In the genomic region with DNA sequence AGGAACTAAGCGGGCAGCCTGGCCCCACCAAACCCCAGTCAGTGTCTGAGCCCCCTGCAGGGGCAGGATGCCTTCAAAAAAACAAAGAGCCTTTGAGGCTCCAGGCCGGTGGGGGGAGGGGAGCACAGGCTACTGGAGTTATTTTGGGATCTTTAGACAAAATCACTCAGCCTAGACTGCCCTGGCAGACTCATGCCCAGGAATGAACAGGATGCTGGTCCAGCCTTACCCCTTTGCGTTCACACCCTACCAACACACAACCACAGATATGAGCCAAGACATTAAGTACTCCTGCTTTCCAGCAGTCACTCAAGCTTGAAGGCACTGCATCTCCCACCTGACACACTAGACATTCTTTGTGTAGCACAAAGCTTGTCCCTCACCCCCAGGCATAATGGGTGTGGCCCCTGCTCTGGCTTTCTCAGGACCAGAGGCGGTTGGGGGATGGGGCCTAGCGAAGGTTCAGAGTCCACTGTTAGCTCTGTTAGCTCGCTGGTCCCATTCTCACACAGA, we compare ENCODE assay signal across 8 mouse cellular contexts. TPM values are rescaled to one million over a fixed set of nuclear protein-coding genes. Genes with fewer than 3 reads are reported as not detected.
A peak's percentile ranks its signal among the peaks of the same experiment; 100 is the strongest.
DNase-seq lines count a peak whose midpoint lies in the region; ATAC-seq and TF ChIP-seq lines count a peak whose summit lies in the region.
"Had no signal": no experiment of that assay in that cellular context is flagged by ENCODE, and none has a peak within 500 bp of the region (broad histone marks: within the 10 kb centered on the region; RNA-seq: fewer than 3 reads in every experiment).

No protein-coding gene starts in this region.

- no peak overlapping the region for H3K4me2 ChIP-seq in limb, embryonic 11.5 days (ENCODE audit: low read depth, severe bottlenecking)
- H3K4me2 ChIP-seq in midbrain, postnatal 0 days (ENCODE audit: low read depth, low read length, poor library complexity, severe bottlenecking) = no peak overlapping the region

- H3K27me3 ChIP-seq in hindbrain, embryonic 10.5 days (ENCODE audit: insufficient read depth, poor library complexity, severe bottlenecking) = no peaks in the 10 kb centered on the region
- no peaks in the 10 kb centered on the region for H3K27me3 ChIP-seq in limb, embryonic 11.5 days (ENCODE audit: control insufficient read depth, insufficient read depth, low read length)
- no peaks in the 10 kb centered on the region for H3K27me3 ChIP-seq in midbrain, postnatal 0 days (ENCODE audit: insufficient read depth, low read length)

- DNase-seq in Muller cell, postnatal 12 days (ENCODE audit: inconsistent ontology term) = peak; percentile 95
- peak; percentile 44 for DNase-seq in brain, adult 2 months (ENCODE audit: low read depth, low spot score)
- DNase-seq in hindbrain, embryonic 10.5 days (ENCODE audit: low spot score) = peak; percentile 76
- DNase-seq in limb, embryonic 11.5 days (ENCODE audit: low spot score) = peak; percentile 59
- peak; percentile 66 for DNase-seq in midbrain, postnatal 0 days (ENCODE audit: low spot score)
- DNase-seq in testis, postnatal 10 days (ENCODE audit: low spot score) = no peak
- no peak for DNase-seq in urinary bladder, postnatal 25 days (ENCODE audit: low spot score)

- H3K4me3 ChIP-seq in hindbrain, embryonic 10.5 days = peak overlapping the region; percentile 27
- 0 out of 2 replicates have a peak overlapping the region, but pooled peaks have one; percentile 5 for H3K4me3 ChIP-seq in limb, embryonic 11.5 days (ENCODE audit: low read depth, low read length)
- H3K4me3 ChIP-seq in midbrain, postnatal 0 days (ENCODE audit: low read depth, low read length) = no peak overlapping the region
- H3K4me3 ChIP-seq: megakaryocyte, embryonic 14.5 days had no signal

- no peaks in the 10 kb centered on the region for H3K9me3 ChIP-seq in hindbrain, embryonic 10.5 days
- no peaks in the 10 kb centered on the region for H3K9me3 ChIP-seq in limb, embryonic 11.5 days (ENCODE audit: control insufficient read depth, low read length)
- H3K9me3 ChIP-seq in midbrain, postnatal 0 days (ENCODE audit: low read length) = no peaks in the 10 kb centered on the region
- H3K9me3 ChIP-seq: megakaryocyte, embryonic 14.5 days had no signal

- 8% methylated on average over 6 of the region's 6 CpGs for WGBS in hindbrain, embryonic 10.5 days
- 31% methylated on average over 6 of the region's 6 CpGs for WGBS in limb, embryonic 11.5 days
- WGBS in midbrain, postnatal 0 days = 15% methylated on average over 6 of the region's 6 CpGs

- peaks cover 98% of the 10 kb centered on the region for H3K4me1 ChIP-seq in hindbrain, embryonic 10.5 days (replicated peaks)
- H3K4me1 ChIP-seq in limb, embryonic 11.5 days (ENCODE audit: control insufficient read depth, insufficient read depth, low read length) = peaks cover 48% of the 10 kb centered on the region
- peaks cover 25% of the 10 kb centered on the region for H3K4me1 ChIP-seq in midbrain, postnatal 0 days (ENCODE audit: insufficient read depth, low read length)

- ATAC-seq in limb, embryonic 11.5 days (ENCODE audit: insufficient number of reproducible peaks, low FRiP score, low TSS enrichment, low read depth) = peak; percentile 31; the same call in 1 of the 2 replicates
- no peak for ATAC-seq in midbrain, postnatal 0 days (ENCODE audit: low FRiP score)

- peak overlapping the region; percentile 17; the same call in 1 of the 2 replicates for H3K9ac ChIP-seq in limb, embryonic 11.5 days (ENCODE audit: low read length)
- no peak overlapping the region for H3K9ac ChIP-seq in midbrain, postnatal 0 days (replicated peaks; ENCODE audit: low read length, poor library complexity, severe bottlenecking)

- peak; percentile 23; the same call in 1 of the 2 replicates for TF ChIP-seq CTCF in midbrain, postnatal 0 days (IDR thresholded peaks at IDR 0.05)

- peaks cover 68% of the 10 kb centered on the region for H3K36me3 ChIP-seq in hindbrain, embryonic 10.5 days
- H3K36me3 ChIP-seq in limb, embryonic 11.5 days (ENCODE audit: control insufficient read depth, insufficient read depth, low read length) = peaks cover 10% of the 10 kb centered on the region
- peaks cover 20% of the 10 kb centered on the region; the same call in 1 of the 2 replicates for H3K36me3 ChIP-seq in midbrain, postnatal 0 days (ENCODE audit: insufficient read depth, low read length)

- peak overlapping the region; percentile 90 for H3K27ac ChIP-seq in hindbrain, embryonic 10.5 days
- peak overlapping the region; percentile 59 for H3K27ac ChIP-seq in limb, embryonic 11.5 days (replicated peaks; ENCODE audit: low read depth, low read length)
- H3K27ac ChIP-seq in midbrain, postnatal 0 days (ENCODE audit: low read depth, low read length) = peak overlapping the region; percentile 38; the same call in 1 of the 2 replicates

RNA-seq across cellular contexts. Expression of gene Agrn, which starts 8.4 kb away (rescaled TPM):
- 72.6 and 85.8 TPM in 2 replicates for polyA plus RNA-seq in hindbrain, embryonic 10.5 days (2016; fragmentation: Nextera tagmentation; extraction: Ambion mirVana)
- polyA plus RNA-seq in limb, embryonic 11.5 days (2014; fragmentation: Nextera tagmentation; extraction: Ambion mirVana) = 38.6 and 41.5 TPM in 2 replicates
- total RNA-seq in midbrain, postnatal 0 days (2014; rRNA removed) = 303 and 333 TPM in 2 replicates
- 72.8 and 77.1 TPM in 2 replicates for polyA plus RNA-seq in midbrain, postnatal 0 days (2015; fragmentation: Nextera tagmentation; extraction: Ambion mirVana)

RNA-seq across cellular contexts. Expression of gene Isg15, which starts 11.8 kb away (rescaled TPM):
- polyA plus RNA-seq in hindbrain, embryonic 10.5 days (2016; fragmentation: Nextera tagmentation; extraction: Ambion mirVana) = 0.50 TPM in 1 of 2 replicates, not detected in the other
- polyA plus RNA-seq in limb, embryonic 11.5 days (2014; fragmentation: Nextera tagmentation; extraction: Ambion mirVana) = 0.20 TPM in 1 of 2 replicates, not detected in the other
- 1.7 and 2.3 TPM in 2 replicates for total RNA-seq in midbrain, postnatal 0 days (2014; rRNA removed)
- polyA plus RNA-seq in midbrain, postnatal 0 days (2015; fragmentation: Nextera tagmentation; extraction: Ambion mirVana) = 2.4 and 3.9 TPM in 2 replicates

RNA-seq across cellular contexts. Expression of gene AW011738, which starts 14.2 kb away (rescaled TPM):
- polyA plus RNA-seq in hindbrain, embryonic 10.5 days (2016; fragmentation: Nextera tagmentation; extraction: Ambion mirVana) = 4.3 and 7.0 TPM in 2 replicates
- 0.28 and 0.70 TPM in 2 replicates for polyA plus RNA-seq in limb, embryonic 11.5 days (2014; fragmentation: Nextera tagmentation; extraction: Ambion mirVana)
- total RNA-seq in midbrain, postnatal 0 days (2014; rRNA removed) = 7.5 and 8.2 TPM in 2 replicates
- polyA plus RNA-seq in midbrain, postnatal 0 days (2015; fragmentation: Nextera tagmentation; extraction: Ambion mirVana) = 3.5 and 3.7 TPM in 2 replicates

RNA-seq across cellular contexts. Expression of gene Perm1, which starts 26.8 kb away (rescaled TPM):
- polyA plus RNA-seq in hindbrain, embryonic 10.5 days (2016; fragmentation: Nextera tagmentation; extraction: Ambion mirVana) = 1.2 and 1.8 TPM in 2 replicates
- polyA plus RNA-seq in limb, embryonic 11.5 days (2014; fragmentation: Nextera tagmentation; extraction: Ambion mirVana) = 0.26 and 0.35 TPM in 2 replicates
- 1.9 and 2.0 TPM in 2 replicates for total RNA-seq in midbrain, postnatal 0 days (2014; rRNA removed)
- polyA plus RNA-seq in midbrain, postnatal 0 days (2015; fragmentation: Nextera tagmentation; extraction: Ambion mirVana) = 1.4 and 1.7 TPM in 2 replicates

RNA-seq across cellular contexts. Expression of gene Plekhn1, which starts 45.8 kb away (rescaled TPM):
- polyA plus RNA-seq in hindbrain, embryonic 10.5 days (2016; fragmentation: Nextera tagmentation; extraction: Ambion mirVana) = 22.3 and 23.0 TPM in 2 replicates
- polyA plus RNA-seq in limb, embryonic 11.5 days (2014; fragmentation: Nextera tagmentation; extraction: Ambion mirVana) = 20.1 and 20.2 TPM in 2 replicates
- 46.6 and 46.7 TPM in 2 replicates for total RNA-seq in midbrain, postnatal 0 days (2014; rRNA removed)
- 18.7 and 19.3 TPM in 2 replicates for polyA plus RNA-seq in midbrain, postnatal 0 days (2015; fragmentation: Nextera tagmentation; extraction: Ambion mirVana)

Comparison
In these comparisons a context has a peak if more than half of its experiments do, and no peak if none do; other contexts are left out.
1. DNase-seq: peak in Muller cell, postnatal 12 days (single experiment), brain, adult 2 months (single experiment), hindbrain, embryonic 10.5 days (single experiment), limb, embryonic 11.5 days (single experiment) and midbrain, postnatal 0 days (single experiment); none in testis, postnatal 10 days (single experiment) and urinary bladder, postnatal 25 days (single experiment).
2. H3K27ac ChIP-seq: peak in every context shown above with its lines; median percentile 90 in hindbrain, embryonic 10.5 days; 59 in limb, embryonic 11.5 days; 38 in midbrain, postnatal 0 days.